Comparison of ENCODE assay signal across 13 mouse cellular contexts in the genomic region with DNA sequence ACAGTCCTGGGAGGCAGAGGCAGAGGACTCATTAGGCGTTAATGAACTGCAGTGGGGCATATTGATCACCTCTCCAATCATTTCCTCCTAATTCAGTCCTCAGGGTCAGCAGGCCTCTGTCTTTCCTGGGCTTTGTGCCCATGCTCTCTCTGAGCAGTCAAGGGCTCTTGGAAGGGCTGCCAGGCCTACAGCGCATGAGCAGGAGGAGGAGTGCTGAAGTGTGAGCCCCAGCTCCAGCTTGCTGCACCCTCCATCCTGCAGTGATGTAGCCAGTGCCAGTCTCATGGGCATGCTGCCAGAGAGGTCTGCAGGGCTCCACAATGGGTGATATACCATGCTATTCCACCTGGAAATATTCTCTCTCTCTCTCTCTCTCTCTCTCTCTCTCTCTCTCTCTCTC.
DNase-seq lines count a peak whose midpoint lies in the region; ATAC-seq and TF ChIP-seq lines count a peak whose summit lies in the region.
"Had no signal": no experiment of that assay in that cellular context is flagged by ENCODE, and none has a peak within 500 bp of the region (broad histone marks: within the 10 kb centered on the region; RNA-seq: fewer than 3 reads in every experiment).

No protein-coding gene starts in this region.

- H3K36me3 ChIP-seq in forebrain, embryonic 13.5 days (ENCODE audit: poor library complexity, severe bottlenecking) = no peaks in the 10 kb centered on the region
- H3K36me3 ChIP-seq: heart, embryonic 12.5 days; intestine, embryonic 15.5 days had no signal

- H3K9ac ChIP-seq in forebrain, embryonic 13.5 days = no peak overlapping the region
- H3K9ac ChIP-seq: heart, embryonic 12.5 days; intestine, embryonic 15.5 days had no signal

- no peaks in the 10 kb centered on the region for H3K9me3 ChIP-seq in forebrain, embryonic 13.5 days (replicated peaks)
- H3K9me3 ChIP-seq: heart, embryonic 12.5 days; intestine, embryonic 15.5 days had no signal

- no peak overlapping the region for H3K4me2 ChIP-seq in forebrain, embryonic 13.5 days
- H3K4me2 ChIP-seq: heart, embryonic 12.5 days; intestine, embryonic 15.5 days had no signal

- peak; percentile 18 to 37 for DNase-seq in cerebellum, postnatal 25 days
- DNase-seq in cerebellum, adult 2 months = no peak
- peak; percentile 6 for DNase-seq in layer of hippocampus, adult 11-12 months (ENCODE audit: low spot score)
- DNase-seq in layer of hippocampus, postnatal 25 days (ENCODE audit: extremely low spot score in 1 of 2, low spot score in 1 of 2) = no peak
- DNase-seq in lung, postnatal 10 days = peak; percentile 57
- DNase-seq in urinary bladder, adult 2 months (ENCODE audit: low spot score) = no peak
- DNase-seq: kidney, postnatal 14 days; layer of hippocampus, postnatal 36 days; thymus, postnatal 36 days had no signal

- H3K27me3 ChIP-seq in cerebellum, adult 2 months (ENCODE audit: control insufficient read depth, insufficient read depth, low read length) = no peaks in the 10 kb centered on the region; the same call in 1 of the 2 replicates
- H3K27me3 ChIP-seq in forebrain, embryonic 13.5 days = peaks cover 24% of the 10 kb centered on the region; the same call in 1 of the 2 replicates

- peak; percentile 46 for ATAC-seq in forebrain, embryonic 13.5 days
- no peak for ATAC-seq in CD4-positive, CD25-positive, alpha-beta regulatory T cell, adult 4 months
- ATAC-seq: intestine, embryonic 15.5 days had no signal

- no peak for TF ChIP-seq CTCF in cerebellum, adult 2 months (IDR thresholded peaks at IDR 0.05; ENCODE audit: borderline replicate concordance, insufficient read depth, low read depth, low read length)

- H3K4me3 ChIP-seq in cerebellum, adult 2 months (replicated peaks; ENCODE audit: insufficient read depth, low read depth, low read length) = no peak overlapping the region
- H3K4me3 ChIP-seq in forebrain, embryonic 13.5 days = no peak overlapping the region
- H3K4me3 ChIP-seq: heart, embryonic 12.5 days; intestine, embryonic 15.5 days had no signal

- no peaks in the 10 kb centered on the region for H3K4me1 ChIP-seq in cerebellum, adult 2 months (ENCODE audit: control insufficient read depth, insufficient read depth, low read length)
- peaks cover 54% of the 10 kb centered on the region for H3K4me1 ChIP-seq in forebrain, embryonic 13.5 days
- H3K4me1 ChIP-seq: intestine, embryonic 15.5 days had no signal

- TF ChIP-seq POLR2A in cerebellum, adult 2 months (IDR thresholded peaks at IDR 0.05; ENCODE audit: borderline replicate concordance, insufficient read depth, low read length) = no peak

- WGBS in cerebellum, adult 2 months = 33% methylated on average over 2 of the region's 2 CpGs
- WGBS in forebrain, embryonic 13.5 days = 35% methylated on average over 2 of the region's 2 CpGs

- no peak overlapping the region for H3K27ac ChIP-seq in cerebellum, adult 2 months (ENCODE audit: insufficient read depth, low read length)
- peak overlapping the region; percentile 73 for H3K27ac ChIP-seq in forebrain, embryonic 13.5 days
- H3K27ac ChIP-seq: intestine, embryonic 15.5 days had no signal

Comparison
In these comparisons a context has a peak if more than half of its experiments do, and no peak if none do; other contexts are left out.
1. DNase-seq: peak in cerebellum, postnatal 25 days (2 of 2), layer of hippocampus, adult 11-12 months (single experiment) and lung, postnatal 10 days (single experiment); none in cerebellum, adult 2 months (0 of 2), layer of hippocampus, postnatal 25 days (0 of 2) and urinary bladder, adult 2 months (single experiment).